Mouse (Mus musculus) cerebellum, adult (tissue): Measurements from ENCODE around the gene Entpd1.
A peak's percentile ranks its signal among the peaks of the same experiment; 100 is the strongest.
"Not testable (repeated sequence)": the region's sequence is repeated elsewhere in the genome, so short reads cannot be mapped to it uniquely, and the experiment has no call there.

Experiments used
- ATAC-seq: cut with Nextera tagmentation; 2 replicates; pipeline ENCODE4 v1.9.2; 2017; ENCODE audit warnings: mild to moderate bottlenecking, moderate library complexity, mixed read lengths; ENCODE audit not compliant: insufficient number of reproducible peaks, low FRiP score, low TSS enrichment

Gene Entpd1

GRCm38 (mm10) chr19:40611830-40612506, at the start of gene Entpd1, which contains the start of gene Tctn3:
Entpd1 (plus strand) TSS chr19:40612366.
Tctn3 (minus strand) TSS chr19:40612233.
- ATAC-seq, result peak; percentile 100

GRCm38 (mm10) chr19:40563880-40564645, 48.1 kb upstream of the Entpd1 start:
- no peak for ATAC-seq

GRCm38 (mm10) chr19:40567616-40568015, 44.5 kb upstream of the Entpd1 start:
- no peak for ATAC-seq

- no peak for ATAC-seq
Measured at GRCm38 (mm10) chr19:40570726-40571125, 41.4 kb upstream of the Entpd1 start.

- ATAC-seq, result no peak
Measured at GRCm38 (mm10) chr19:40575438-40575837, 36.7 kb upstream of the Entpd1 start.

GRCm38 (mm10) chr19:40580902-40581301, 31.3 kb upstream of the Entpd1 start:
- ATAC-seq, result no peak

- ATAC-seq, result no peak
Measured at GRCm38 (mm10) chr19:40581662-40582061, 30.5 kb upstream of the Entpd1 start.

GRCm38 (mm10) chr19:40586908-40587307, 25.3 kb upstream of the Entpd1 start:
- ATAC-seq, result no peak

GRCm38 (mm10) chr19:40587491-40588292, 24.5 kb upstream of the Entpd1 start:
- ATAC-seq, result peak; percentile 77

- ATAC-seq, result peak; percentile 85
Measured at GRCm38 (mm10) chr19:40588293-40588654, 23.9 kb upstream of the Entpd1 start, which contains the start of gene Aldh18a1. Aldh18a1 (minus strand) TSS chr19:40588463.

- peak; percentile 39; the same call in 1 of the 2 replicates for ATAC-seq
Measured at GRCm38 (mm10) chr19:40588847-40589529, 23.2 kb upstream of the Entpd1 start.

- no peak for ATAC-seq
Measured at GRCm38 (mm10) chr19:40589530-40589880, 22.7 kb upstream of the Entpd1 start.

- ATAC-seq, result no peak
Measured at GRCm38 (mm10) chr19:40595231-40595630, 16.9 kb upstream of the Entpd1 start.

- no peak for ATAC-seq
Measured at GRCm38 (mm10) chr19:40595831-40596230, 16.3 kb upstream of the Entpd1 start.

GRCm38 (mm10) chr19:40600846-40601245, 11.3 kb upstream of the Entpd1 start:
- not testable (repeated sequence) for ATAC-seq

- no peak for ATAC-seq
Measured at GRCm38 (mm10) chr19:40601870-40602269, 10.3 kb upstream of the Entpd1 start.

GRCm38 (mm10) chr19:40605189-40605588, 7.0 kb upstream of the Entpd1 start:
- ATAC-seq, result no peak

- ATAC-seq, result no peak
Measured at GRCm38 (mm10) chr19:40607676-40608075, 4.5 kb upstream of the Entpd1 start.

GRCm38 (mm10) chr19:40614811-40615210, 2.6 kb downstream of the Entpd1 start:
- no peak for ATAC-seq

- no peak for ATAC-seq
Measured at GRCm38 (mm10) chr19:40616021-40616420, 3.9 kb downstream of the Entpd1 start.
